Mouse (Mus musculus) lung, embryonic 15.5 days (tissue): ENCODE data around the gene Trf. TPM values are rescaled to one million over a fixed set of nuclear protein-coding genes. Genes with fewer than 3 reads are reported as not detected.
A peak's percentile ranks its signal among the peaks of the same experiment; 100 is the strongest.

ENCODE experiments used
- ATAC-seq: fragments of 200-750 bp; cut with Nextera tagmentation; 2 replicates; pipeline ENCODE4 v1.8.0; 2017; ENCODE audit warnings: moderate number of reproducible peaks, borderline replicate concordance; ENCODE audit not compliant: low FRiP score, low TSS enrichment; ENCODE audit errors: extremely low read depth
- H3K27ac ChIP-seq: fragments of 300-500 bp; sonication (generic); 2 replicates; pipeline ENCODE4 v1.5.1; 2015; ENCODE audit warnings: moderate library complexity, mild to moderate bottlenecking, inconsistent platforms
- H3K27me3 ChIP-seq: fragments of 300-500 bp; sonication (generic); 2 replicates; pipeline ENCODE4 v1.6.1; 2015; ENCODE audit warnings: inconsistent platforms
- H3K36me3 ChIP-seq: fragments of 300-500 bp; sonication (generic); 2 replicates; pipeline ENCODE4 v1.6.1; 2015; ENCODE audit warnings: inconsistent platforms
- H3K4me1 ChIP-seq: fragments of 300-500 bp; sonication (generic); 2 replicates; pipeline ENCODE4 v1.6.1; 2015; ENCODE audit warnings: inconsistent platforms
- H3K4me2 ChIP-seq: fragments of 300-500 bp; sonication (generic); 2 replicates; pipeline ENCODE4 v1.6.1; 2015; ENCODE audit warnings: inconsistent platforms, mild to moderate bottlenecking, moderate library complexity
- H3K4me3 ChIP-seq: fragments of 300-500 bp; sonication (generic); 2 replicates; pipeline ENCODE4 v1.5.1; 2015; ENCODE audit warnings: mild to moderate bottlenecking, inconsistent platforms
- H3K9ac ChIP-seq: fragments of 300-500 bp; sonication (generic); 2 replicates; pipeline ENCODE4 v1.6.1; 2015; ENCODE audit warnings: inconsistent platforms
- H3K9me3 ChIP-seq: fragments of 300-500 bp; sonication (generic); 2 replicates; pipeline ENCODE4 v1.6.1; 2016; ENCODE audit warnings: inconsistent platforms
- WGBS: fragments of 180-500 bp; shearing (Covaris S2); methylation state at CpG from one replicate; pipeline ENCODE4 v1.1.7; 2015; 5-methylcytosine and 5-hydroxymethylcytosine counted together
- polyA plus RNA-seq: library from polyadenylated mRNA; unstranded; fragments of >200 nt; fragmentation: Nextera tagmentation; extraction: Ambion mirVana; gene quantifications from 2 replicates; pipeline ENCODE4 v1.2.1, GENCODE M21; 2015

Gene Trf
- polyA plus RNA-seq, 1 experiment from 2014 or later: 81.9 TPM

DNA sequence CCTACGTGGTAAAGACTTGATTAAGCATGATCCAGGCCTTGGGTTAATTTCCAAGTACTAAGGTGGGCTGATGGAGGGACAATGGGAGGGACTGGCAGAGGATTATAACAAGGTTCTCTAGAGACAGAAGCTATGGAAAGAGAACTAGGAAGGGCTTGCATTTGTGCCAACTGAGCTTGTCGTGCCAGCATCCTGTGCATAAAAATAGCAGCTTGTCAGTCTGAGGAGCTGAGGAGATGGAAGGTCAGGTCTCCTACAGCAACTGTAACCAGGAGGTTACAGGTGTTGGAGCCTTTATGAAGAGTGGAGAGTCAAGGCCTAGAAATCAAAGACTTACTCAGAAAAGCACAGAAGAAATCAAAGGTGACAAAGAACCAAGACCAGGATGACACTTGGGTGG, 16.6 kb downstream of the Trf start:
- Histone ChIP-seq H3K4me1 (0 out of 2 replicates have a peak, but pooled peaks cover 4% of the 10 kb centered on the region), H3K9me3 (no peaks in the 10 kb centered on the region), H3K4me3 (no peak overlapping the region), H3K27ac (no peak overlapping the region), H3K36me3 (no peaks in the 10 kb centered on the region), H3K27me3 (no peaks in the 10 kb centered on the region), H3K9ac (no peak overlapping the region), H3K4me2 (no peak overlapping the region)
- no peak for ATAC-seq
- 77% methylated on average over 2 of the region's 2 CpGs for WGBS

DNA sequence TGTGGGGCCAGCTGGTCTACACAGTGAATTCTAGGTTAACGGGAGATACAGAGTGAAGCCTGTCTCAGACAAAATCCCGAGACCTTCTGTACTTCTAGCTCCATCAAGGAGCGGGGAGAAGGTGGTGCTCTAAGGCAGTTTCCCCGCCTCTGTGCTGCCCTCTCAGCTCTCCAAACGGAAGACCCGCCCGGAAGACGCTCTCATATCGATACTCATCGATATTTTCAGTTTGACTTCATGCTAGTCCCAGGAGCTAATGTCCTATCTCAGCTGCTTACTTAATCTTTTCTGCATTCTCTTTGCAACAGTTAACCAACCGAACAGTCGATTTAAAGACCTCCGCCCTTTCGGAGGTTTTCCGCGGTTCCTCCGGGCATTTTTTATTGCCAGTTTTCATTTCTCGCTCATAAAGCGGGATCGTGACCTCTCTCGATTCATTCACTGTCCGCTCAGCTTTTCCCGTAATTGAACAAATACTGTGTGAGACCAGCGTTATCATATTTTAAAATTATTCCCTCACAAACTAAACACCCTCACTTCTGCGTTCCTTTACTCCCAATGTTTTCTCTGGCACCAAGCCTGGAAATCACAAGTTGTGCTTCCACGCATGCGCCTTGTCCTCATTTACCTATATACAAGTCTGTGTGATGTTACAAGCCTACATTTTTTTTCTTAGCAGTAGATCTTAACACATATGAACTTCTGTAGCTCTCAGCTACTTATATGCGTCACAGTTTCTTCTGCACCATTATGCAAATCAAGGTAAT, 17.4 kb downstream of the Trf start:
- WGBS: 58% methylated on average over 28 of the region's 28 CpGs
- ATAC-seq: no peak
- peak overlapping the region; percentile 38 for H3K4me2 ChIP-seq
- H3K9me3 ChIP-seq: no peaks in the 10 kb centered on the region
- no peaks in the 10 kb centered on the region for H3K27me3 ChIP-seq
- no peak overlapping the region for H3K9ac ChIP-seq
- H3K4me3 ChIP-seq: peak overlapping the region; percentile 25; the same call in 1 of the 2 replicates
- 0 out of 2 replicates have a peak, but pooled peaks cover 4% of the 10 kb centered on the region for H3K4me1 ChIP-seq
- no peak overlapping the region for H3K27ac ChIP-seq
- no peaks in the 10 kb centered on the region for H3K36me3 ChIP-seq

DNA sequence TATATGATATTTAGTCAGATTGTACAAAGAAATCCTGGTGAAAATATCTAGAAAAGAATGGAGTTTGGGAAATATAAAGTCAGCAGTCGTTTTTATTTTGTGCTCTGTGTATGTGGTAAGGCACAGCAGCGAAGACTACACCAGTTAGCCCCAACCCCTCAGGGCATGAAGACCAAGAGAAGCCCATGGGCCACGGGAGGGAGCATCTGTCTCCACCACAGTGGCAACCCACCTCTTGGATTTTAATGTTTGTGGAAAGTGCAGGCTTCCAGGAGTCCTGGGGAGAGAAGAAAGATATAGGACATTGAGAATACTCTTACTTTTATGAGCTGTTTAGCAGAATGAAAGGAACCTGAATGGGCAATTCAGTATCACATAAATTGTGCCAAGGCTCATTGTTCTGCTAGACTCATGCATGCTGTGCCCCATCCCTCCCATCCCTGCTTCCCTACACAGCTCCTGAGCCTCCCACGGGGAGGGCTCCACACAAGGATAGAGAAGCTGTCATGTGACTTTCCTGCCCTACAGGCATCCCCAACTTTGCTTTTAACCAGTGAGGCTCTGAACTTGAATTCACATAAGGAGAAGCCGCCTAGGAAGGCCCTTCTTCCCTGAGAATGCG, 21.3 kb downstream of the Trf start:
- ATAC-seq: no peak
- H3K4me3 ChIP-seq: no peak overlapping the region
- peaks cover 4% of the 10 kb centered on the region; the same call in 1 of the 2 replicates for H3K4me1 ChIP-seq
- no peak overlapping the region for H3K9ac ChIP-seq
- H3K27me3 ChIP-seq: no peaks in the 10 kb centered on the region
- no peak overlapping the region for H3K27ac ChIP-seq
- H3K4me2 ChIP-seq: no peak overlapping the region
- 63% methylated on average over 6 of the region's 6 CpGs for WGBS
- no peaks in the 10 kb centered on the region for H3K36me3 ChIP-seq
- no peaks in the 10 kb centered on the region for H3K9me3 ChIP-seq

DNA sequence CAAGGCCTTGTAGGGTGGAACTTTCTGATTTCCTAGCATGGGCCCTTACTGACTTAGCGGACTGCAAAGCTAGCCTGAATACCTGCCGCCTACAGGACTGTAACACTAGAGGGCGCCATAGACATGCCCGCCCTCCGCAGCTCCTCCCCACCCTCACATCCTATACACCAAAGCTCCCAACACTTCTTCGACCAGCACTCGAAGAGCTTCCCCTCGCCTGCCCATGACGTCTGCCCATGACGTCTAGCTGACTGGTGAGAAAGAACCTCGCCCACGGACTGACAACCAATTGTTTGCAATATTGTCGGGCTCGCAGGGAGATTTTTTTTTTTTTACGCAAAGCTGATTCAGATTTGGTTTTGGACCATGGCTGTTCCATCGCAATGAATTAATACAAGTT, 22.4 kb downstream of the Trf start:
- peak overlapping the region; percentile 51 for H3K4me2 ChIP-seq
- H3K4me3 ChIP-seq: peak overlapping the region; percentile 10
- no peaks in the 10 kb centered on the region for H3K27me3 ChIP-seq

DNA sequence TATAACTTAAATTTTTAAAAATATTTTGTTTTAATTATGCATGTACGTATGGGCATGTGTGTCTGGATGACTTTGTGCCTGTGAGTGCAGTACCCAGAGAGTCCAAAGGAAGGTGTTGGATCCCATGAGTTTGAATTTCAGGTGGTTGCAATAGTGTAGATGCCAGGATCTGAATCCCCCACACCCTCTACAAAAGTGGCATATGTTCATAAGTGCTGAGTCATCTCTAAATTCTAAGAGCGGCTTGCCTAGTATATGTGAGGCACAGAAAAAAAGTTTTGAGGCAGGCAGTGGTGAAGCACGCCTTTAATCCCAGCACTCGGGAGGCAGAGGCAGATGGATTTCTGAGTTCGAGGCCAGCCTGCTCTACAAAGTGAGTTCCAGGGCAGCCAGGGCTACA, 24.5 kb downstream of the Trf start:
- no peak overlapping the region for H3K4me2 ChIP-seq
- 89% methylated on average over 5 of the region's 5 CpGs for WGBS

More for the DNA sequence above, 22.4 kb downstream of the Trf start:
- Histone ChIP-seq H3K4me1 (peaks cover 4% of the 10 kb centered on the region; the same call in 1 of the 2 replicates), H3K36me3 (no peaks in the 10 kb centered on the region), H3K9ac (peak overlapping the region; percentile 19; the same call in 1 of the 2 replicates), H3K9me3 (no peaks in the 10 kb centered on the region), H3K27ac (no peak overlapping the region)
- peak; percentile 90 for ATAC-seq
- 10% methylated on average over 16 of the region's 16 CpGs for WGBS

DNA sequence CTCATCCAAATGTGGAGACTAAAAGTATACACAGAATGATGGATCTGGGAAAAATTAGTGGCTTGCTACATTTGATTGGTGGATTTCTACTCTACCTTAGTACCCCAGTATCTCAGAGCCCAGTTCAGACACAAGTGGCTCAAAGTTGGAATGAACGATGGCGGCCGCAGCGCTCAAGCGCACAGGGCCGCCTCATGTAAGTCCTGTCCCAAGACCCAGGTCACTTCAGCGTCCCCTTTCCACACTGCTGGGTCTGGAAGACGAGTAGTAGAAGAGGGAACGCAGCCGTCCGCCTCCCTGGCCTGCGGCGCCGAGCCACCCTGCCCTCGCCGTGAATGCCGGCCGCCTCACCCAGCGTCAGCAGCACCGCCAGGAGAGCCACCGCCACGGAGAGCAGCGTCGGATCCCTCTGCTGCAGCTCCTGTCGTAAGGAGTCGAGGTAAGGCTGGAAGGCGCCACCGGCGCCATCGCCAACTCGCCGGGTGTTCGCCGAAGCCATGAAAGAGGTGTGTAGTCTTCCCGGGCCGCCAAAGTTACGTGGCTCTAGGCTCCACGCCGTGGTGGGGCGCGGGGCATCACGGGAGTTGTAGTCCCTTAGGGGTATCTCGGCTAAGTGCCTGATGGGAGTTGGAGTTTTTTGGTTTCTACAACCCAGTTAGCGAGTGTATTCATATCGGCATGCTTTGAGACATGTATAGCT, 28.5 kb downstream of the Trf start, which contains the start of gene Srprb:
TSS of gene Srprb (minus strand) at position 577 of the 700 bp plus-strand sequence.
- H3K4me2 ChIP-seq: peak within 1 kb of the TSS; percentile 59
- no peaks in the 10 kb centered on the region for H3K9me3 ChIP-seq
- peak within 1 kb of the TSS; percentile 85 for H3K9ac ChIP-seq
- peaks cover 23% of the 10 kb centered on the region for H3K36me3 ChIP-seq
- H3K27ac ChIP-seq: peak within 1 kb of the TSS; percentile 77
- H3K4me1 ChIP-seq: peaks cover 4% of the 10 kb centered on the region
- WGBS: under 1% methylated on average over 45 of the region's 45 CpGs
- peak within 1 kb of the TSS; percentile 77 for H3K4me3 ChIP-seq
- H3K27me3 ChIP-seq: no peaks in the 10 kb centered on the region
- ATAC-seq: peak; percentile 99

More for the DNA sequence above, 24.5 kb downstream of the Trf start:
- Histone ChIP-seq H3K4me1 (no peaks in the 10 kb centered on the region; the same call in none of the 2 replicates), H3K36me3 (no peaks in the 10 kb centered on the region), H3K27ac (no peak overlapping the region), H3K27me3 (no peaks in the 10 kb centered on the region), H3K9ac (no peak overlapping the region), H3K9me3 (no peaks in the 10 kb centered on the region), H3K4me3 (no peak overlapping the region)
- ATAC-seq: no peak

DNA sequence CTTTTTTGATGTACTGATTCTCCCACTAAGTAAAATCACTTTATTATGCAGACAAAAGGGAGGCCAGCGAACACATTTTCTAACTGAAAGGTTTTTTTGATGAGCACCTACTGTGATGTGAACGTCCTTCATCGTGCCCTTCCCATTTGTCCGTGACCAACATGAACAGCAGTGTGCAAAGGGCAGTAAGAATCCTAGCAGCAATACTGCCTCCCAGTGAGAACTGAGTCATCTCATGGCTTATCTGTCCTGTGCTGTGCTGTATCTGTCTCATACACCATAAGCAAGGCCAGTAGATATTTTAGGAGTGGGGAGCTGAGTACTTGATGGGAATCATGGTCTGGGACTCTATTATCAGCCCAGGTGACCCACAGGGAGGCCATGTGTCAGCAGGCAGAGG, 41.8 kb downstream of the Trf start:
- Histone ChIP-seq H3K36me3 (peaks cover 56% of the 10 kb centered on the region), H3K27me3 (no peaks in the 10 kb centered on the region), H3K4me3 (no peak overlapping the region), H3K4me2 (no peak overlapping the region), H3K4me1 (0 out of 2 replicates have a peak, but pooled peaks cover 3% of the 10 kb centered on the region), H3K9ac (no peak overlapping the region), H3K9me3 (no peaks in the 10 kb centered on the region), H3K27ac (no peak overlapping the region)
- WGBS: 89% methylated on average over 4 of the region's 4 CpGs
- ATAC-seq: no peak

DNA sequence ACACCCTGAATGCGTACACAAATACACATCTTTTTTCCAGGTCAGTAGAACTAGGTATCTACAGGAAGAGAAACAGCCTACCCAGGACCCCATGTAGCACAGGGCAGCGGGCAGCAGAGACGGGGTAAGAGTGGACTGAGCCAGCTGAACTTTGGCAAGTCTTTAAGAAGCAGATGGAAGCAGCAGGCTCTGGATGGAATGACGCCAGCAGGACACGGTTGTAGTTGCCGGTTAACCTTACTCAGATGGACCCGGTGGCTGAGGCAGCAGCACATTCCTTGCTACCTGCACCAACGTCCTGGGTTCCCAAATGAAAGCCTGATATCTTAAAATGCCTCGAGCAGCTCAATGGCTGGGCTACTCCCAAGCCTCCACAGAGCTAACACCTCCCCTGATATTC, 43.5 kb downstream of the Trf start:
- peaks cover 39% of the 10 kb centered on the region for H3K36me3 ChIP-seq
- 42% methylated on average over 9 of the region's 9 CpGs for WGBS
- no peaks in the 10 kb centered on the region for H3K27me3 ChIP-seq
- H3K4me2 ChIP-seq: no peak overlapping the region
- H3K9ac ChIP-seq: no peak overlapping the region
- ATAC-seq: no peak
- no peak overlapping the region for H3K4me3 ChIP-seq
- 0 out of 2 replicates have a peak, but pooled peaks cover 3% of the 10 kb centered on the region for H3K4me1 ChIP-seq
- no peaks in the 10 kb centered on the region for H3K9me3 ChIP-seq
- H3K27ac ChIP-seq: no peak overlapping the region

DNA sequence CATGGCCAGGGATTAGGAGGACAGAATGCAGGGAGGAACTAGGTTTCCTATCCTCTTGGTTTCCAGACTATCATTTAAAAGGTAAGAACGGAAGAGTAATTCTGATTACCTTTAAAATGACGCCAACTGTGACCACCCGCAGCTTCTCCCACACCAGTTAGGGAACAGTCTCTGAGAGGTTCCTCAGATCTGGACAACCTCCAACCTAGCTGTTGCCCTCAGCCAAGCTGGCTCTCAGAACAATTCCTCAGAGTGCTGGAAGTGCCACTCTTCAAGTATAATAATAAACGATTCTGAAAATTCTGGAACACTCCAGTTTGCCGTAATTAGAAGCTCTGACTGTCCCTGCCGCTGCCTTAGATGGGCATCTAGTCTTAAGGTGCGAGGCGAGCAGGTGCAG, 44.3 kb downstream of the Trf start:
- ATAC-seq: no peak
- H3K27ac ChIP-seq: no peak overlapping the region
- H3K4me3 ChIP-seq: no peak overlapping the region
- peaks cover 33% of the 10 kb centered on the region for H3K36me3 ChIP-seq
- H3K9ac ChIP-seq: no peak overlapping the region
- WGBS: 79% methylated on average over 8 of the region's 8 CpGs
- no peak overlapping the region for H3K4me2 ChIP-seq
- H3K9me3 ChIP-seq: no peaks in the 10 kb centered on the region
- H3K27me3 ChIP-seq: no peaks in the 10 kb centered on the region
- 0 out of 2 replicates have a peak, but pooled peaks cover 3% of the 10 kb centered on the region for H3K4me1 ChIP-seq

DNA sequence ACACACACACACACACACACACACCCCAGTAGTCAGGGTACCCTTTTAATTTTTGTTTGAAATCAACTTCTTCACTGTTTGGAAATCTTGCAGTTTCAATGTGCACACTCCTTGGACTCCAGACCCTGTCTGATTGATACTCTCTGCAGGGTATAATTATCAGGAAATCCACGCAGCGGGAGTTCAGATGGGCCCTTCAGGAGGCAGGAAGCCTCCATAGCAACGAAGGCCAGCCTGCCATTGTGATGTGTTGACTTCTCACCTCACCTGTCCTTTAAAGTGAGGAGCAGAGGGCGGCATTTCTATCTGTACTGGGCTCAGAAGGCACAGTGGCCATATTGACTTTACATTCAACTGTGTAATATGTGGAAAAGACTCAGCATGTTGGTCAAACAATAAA, 45.4 kb downstream of the Trf start:
- Histone ChIP-seq H3K27ac (no peak overlapping the region), H3K36me3 (peaks cover 22% of the 10 kb centered on the region), H3K27me3 (no peaks in the 10 kb centered on the region), H3K4me1 (peaks cover 14% of the 10 kb centered on the region), H3K9me3 (no peaks in the 10 kb centered on the region), H3K4me2 (no peak overlapping the region), H3K4me3 (no peak overlapping the region), H3K9ac (no peak overlapping the region)
- ATAC-seq: no peak
- 55% methylated on average over 4 of the region's 4 CpGs for WGBS

DNA sequence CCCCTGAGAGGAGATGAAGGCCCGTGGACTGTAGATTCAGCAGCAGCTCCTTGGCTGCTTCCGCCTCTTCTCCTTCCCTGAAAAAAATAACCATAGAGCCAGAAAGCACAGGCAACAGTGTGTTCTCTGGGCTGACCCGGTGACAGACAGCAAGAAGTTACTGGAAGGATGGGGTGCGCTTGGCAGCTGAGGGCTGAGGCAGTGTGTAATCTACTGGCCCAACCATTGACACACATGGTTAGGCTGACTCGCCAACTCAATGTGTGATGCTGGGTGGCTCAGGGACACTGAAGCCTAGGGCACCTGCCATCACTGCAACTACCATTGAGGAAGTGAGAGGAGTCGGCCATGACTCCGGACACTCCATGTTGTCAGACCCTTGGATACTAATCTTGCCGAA, 48.4 kb downstream of the Trf start:
- H3K27me3 ChIP-seq: no peaks in the 10 kb centered on the region
- no peaks in the 10 kb centered on the region for H3K36me3 ChIP-seq
- WGBS: 85% methylated on average over 8 of the region's 8 CpGs
- H3K9ac ChIP-seq: no peak overlapping the region
- H3K9me3 ChIP-seq: no peaks in the 10 kb centered on the region
- H3K4me1 ChIP-seq: peaks cover 15% of the 10 kb centered on the region
- no peak overlapping the region for H3K4me2 ChIP-seq
- no peak overlapping the region for H3K27ac ChIP-seq
- no peak for ATAC-seq
- H3K4me3 ChIP-seq: no peak overlapping the region
